Mouse (Mus musculus): ENCODE results near the gene Wnt9b. TPM values are rescaled to one million over a fixed set of nuclear protein-coding genes. Genes with fewer than 3 reads are reported as not detected.

Gene Wnt9b
- total and polyA plus RNA-seq, 3 experiments, result not detected

DNA sequence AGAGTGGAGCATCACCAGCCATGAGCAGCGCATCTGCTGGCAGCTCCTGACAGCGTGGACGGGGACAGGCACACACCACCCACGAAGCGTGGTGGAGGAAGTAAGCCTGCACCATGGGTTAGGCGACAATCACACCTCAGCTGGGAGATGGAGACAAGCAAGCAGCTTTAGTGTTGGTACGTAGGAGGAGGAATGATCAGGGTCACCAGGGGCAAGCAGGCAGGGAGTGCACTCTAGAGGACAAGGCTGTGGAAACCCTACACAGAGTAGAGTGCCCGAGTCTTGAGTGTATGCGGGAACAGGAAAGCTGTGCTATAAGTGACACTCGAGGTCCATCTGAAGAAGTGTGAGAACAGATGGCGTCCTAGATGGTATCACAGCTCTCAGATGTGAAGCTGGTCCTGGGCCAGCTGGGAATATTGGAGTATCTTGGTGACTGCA, 25.3 kb downstream of the Wnt9b start:
- TF ChIP-seq KAT2A (conservative IDR thresholded peaks at IDR 0.05; ENCODE audit: low read depth, low read length) (no peak), RCOR1 (IDR thresholded peaks at IDR 0.05; ENCODE audit: low read depth, low read length) (no peak), MAFK (IDR thresholded peaks at IDR 0.05; ENCODE audit: borderline replicate concordance, low read depth, low read length) (no peak), CHD1 (IDR thresholded peaks at IDR 0.05; ENCODE audit: low read depth, low read length) (no peak), POLR2AphosphoS2 (IDR thresholded peaks at IDR 0.05; ENCODE audit: low read length) (no peak), NRF1 (IDR thresholded peaks at IDR 0.05; ENCODE audit: insufficient read depth, low read depth, low read length, poor library complexity, severe bottlenecking) (no peak), CTCF (IDR thresholded peaks at IDR 0.05 in 2 of 3, conservative IDR thresholded peaks at IDR 0.05 in 1 of 3; ENCODE audit: control insufficient read depth in 1 of 3, insufficient read depth in 1 of 3, low read depth in 2 of 3, low read length in 3 of 3, poor library complexity in 1 of 3, severe bottlenecking in 1 of 3) (no peak), HCFC1 (IDR thresholded peaks at IDR 0.05; ENCODE audit: low read depth, low read length) (no peak), USF1 (IDR thresholded peaks at IDR 0.05; ENCODE audit: low read depth, low read length) (no peak), JUND (IDR thresholded peaks at IDR 0.05; ENCODE audit: low read depth, low read length) (no peak), SIN3A (IDR thresholded peaks at IDR 0.05; ENCODE audit: low read length) (no peak), ETS1 (IDR thresholded peaks at IDR 0.05; ENCODE audit: low read depth, low read length) (no peak), TCF12 (IDR thresholded peaks at IDR 0.05; ENCODE audit: low read depth, low read length) (no peak), CHD2 (IDR thresholded peaks at IDR 0.05; ENCODE audit: low read length) (no peak), MAZ (IDR thresholded peaks at IDR 0.05; ENCODE audit: low read depth, low read length) (no peak), ELF1 (IDR thresholded peaks at IDR 0.05; ENCODE audit: low read depth, low read length) (no peak)
- Histone ChIP-seq H3K27ac (ENCODE audit: control insufficient read depth, low read depth, low read length) (no peak overlapping the region), H3K27me3 (ENCODE audit: control insufficient read depth in 1 of 2, insufficient read depth in 2 of 2, low read length in 2 of 2) (peaks cover 0 to 2% of the 10 kb centered on the region in 2 experiments; a peak in 1 of 4 replicates), H3K9me3 (replicated peaks; ENCODE audit: insufficient read depth, low read length) (no peaks in the 10 kb centered on the region), H3K79me2 (ENCODE audit: control insufficient read depth, insufficient read depth, low read length, poor library complexity) (no peaks in the 10 kb centered on the region), H3K4me1 (ENCODE audit: control insufficient read depth in 1 of 2, insufficient read depth in 2 of 2, low read length in 2 of 2) (no peaks in the 10 kb centered on the region), H3K9ac (ENCODE audit: control insufficient read depth, low read depth, low read length, poor library complexity, severe bottlenecking) (no peak overlapping the region), H3K4me3 (ENCODE audit: control insufficient read depth in 1 of 2, insufficient read depth in 1 of 2, low read depth in 2 of 2, low read length in 2 of 2) (no peak overlapping the region), H3K36me3 (ENCODE audit: control insufficient read depth in 1 of 2, insufficient read depth in 2 of 2, low read length in 2 of 2) (no peaks in the 10 kb centered on the region)
- no peak for DNase-seq (ENCODE audit: low read depth, low spot score)

DNA sequence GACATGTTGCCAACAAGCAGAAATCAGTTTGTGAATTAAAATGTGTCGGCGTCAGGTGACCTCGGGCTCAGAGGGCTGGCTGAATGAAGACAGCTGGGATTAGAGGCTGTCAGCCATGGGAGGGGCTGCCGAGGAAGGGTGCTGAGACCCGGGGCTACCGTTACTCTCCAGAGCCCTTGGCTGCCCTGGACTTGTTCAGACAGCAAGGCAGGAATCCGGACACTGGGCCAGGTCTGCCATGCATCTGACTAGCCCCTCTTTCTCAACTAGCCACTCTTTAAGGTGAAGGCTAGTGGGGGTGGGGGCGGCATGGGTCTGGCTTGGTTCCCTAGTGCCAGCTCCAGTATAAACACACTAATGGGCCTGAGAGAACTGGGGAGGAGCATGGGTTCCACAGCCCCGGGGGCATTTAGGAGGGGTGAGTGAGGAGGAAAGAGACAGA, 27.6 kb downstream of the Wnt9b start:
- TF ChIP-seq BHLHE40 (IDR thresholded peaks at IDR 0.05; ENCODE audit: borderline replicate concordance, low read depth, low read length), result no peak
- no peak for TF ChIP-seq MYC (IDR thresholded peaks at IDR 0.05; ENCODE audit: low read depth, low read length)
- no peak for TF ChIP-seq RCOR1 (IDR thresholded peaks at IDR 0.05; ENCODE audit: low read depth, low read length)
- no peak for TF ChIP-seq GATA1 (IDR thresholded peaks at IDR 0.05; ENCODE audit: low read depth, low read length)
- Histone ChIP-seq H3K9ac (ENCODE audit: control insufficient read depth, low read depth, low read length, poor library complexity, severe bottlenecking) (no peak overlapping the region), H3K27me3 (ENCODE audit: control insufficient read depth in 1 of 2, insufficient read depth in 2 of 2, low read length in 2 of 2) (peaks cover 0 to 2% of the 10 kb centered on the region in 2 experiments; a peak in 1 of 4 replicates), H3K4me3 (ENCODE audit: control insufficient read depth in 1 of 2, insufficient read depth in 1 of 2, low read depth in 2 of 2, low read length in 2 of 2) (no peak overlapping the region), H3K36me3 (ENCODE audit: control insufficient read depth in 1 of 2, insufficient read depth in 2 of 2, low read length in 2 of 2) (no peaks in the 10 kb centered on the region), H3K27ac (ENCODE audit: control insufficient read depth, low read depth, low read length) (no peak overlapping the region), H3K9me3 (replicated peaks; ENCODE audit: insufficient read depth, low read length) (no peaks in the 10 kb centered on the region), H3K79me2 (ENCODE audit: control insufficient read depth, insufficient read depth, low read length, poor library complexity) (no peaks in the 10 kb centered on the region), H3K4me1 (ENCODE audit: control insufficient read depth in 1 of 2, insufficient read depth in 2 of 2, low read length in 2 of 2) (no peaks in the 10 kb centered on the region)
- no peak for DNase-seq (ENCODE audit: low read depth, low spot score)

All from MEL (cell line).